Comparison of ENCODE assay signal across 7 mouse cellular contexts in the genomic region with DNA sequence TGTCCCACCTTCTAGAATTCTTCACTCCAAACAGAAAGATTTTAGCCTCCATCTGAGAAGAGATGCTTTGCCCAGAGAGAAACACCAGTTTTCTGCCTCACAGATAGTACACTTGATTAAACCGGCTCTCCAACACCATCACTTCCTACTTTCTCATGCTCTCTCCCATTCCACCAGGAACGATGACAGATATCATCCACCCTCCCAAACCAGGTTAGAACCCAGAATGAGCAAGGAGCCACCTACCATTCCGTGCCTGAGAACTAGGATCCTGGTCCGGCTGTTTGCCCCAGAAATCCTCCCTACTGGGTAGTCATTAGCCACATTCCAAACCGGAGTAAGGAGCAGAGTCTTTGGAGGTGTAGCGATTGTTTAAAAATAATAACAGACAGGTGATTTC. TPM values are rescaled to one million over a fixed set of nuclear protein-coding genes. Genes with fewer than 3 reads are reported as not detected.
A peak's percentile ranks its signal among the peaks of the same experiment; 100 is the strongest.
DNase-seq lines count a peak whose midpoint lies in the region; ATAC-seq and TF ChIP-seq lines count a peak whose summit lies in the region.

No protein-coding gene starts in this region.

- ATAC-seq in stomach, embryonic 14.5 days (ENCODE audit: insufficient number of reproducible peaks, insufficient read depth, low FRiP score, low read depth) = no peak
- no peak for ATAC-seq in stomach, postnatal 0 days (ENCODE audit: low FRiP score, low TSS enrichment)
- ATAC-seq in intestine, postnatal 0 days = no peak
- no peak for ATAC-seq in stomach, embryonic 16.5 days (ENCODE audit: insufficient read depth, low FRiP score)
- no peak for ATAC-seq in megakaryocyte progenitor cell, adult 5-6 weeks (replicated peaks; ENCODE audit: poor library complexity)

- no peaks in the 10 kb centered on the region for H3K9me3 ChIP-seq in stomach, embryonic 14.5 days (ENCODE audit: control insufficient read depth, low read depth, low read length)
- H3K9me3 ChIP-seq in stomach, postnatal 0 days (ENCODE audit: control insufficient read depth, low read length) = no peaks in the 10 kb centered on the region
- peaks cover 6% of the 10 kb centered on the region; the same call in 1 of the 2 replicates for H3K9me3 ChIP-seq in forebrain, embryonic 10.5 days
- no peaks in the 10 kb centered on the region for H3K9me3 ChIP-seq in intestine, postnatal 0 days (ENCODE audit: control insufficient read depth)
- H3K9me3 ChIP-seq in stomach, embryonic 16.5 days (replicated peaks; ENCODE audit: control insufficient read depth, low read length) = 0 out of 2 replicates have a peak, but pooled peaks cover 1% of the 10 kb centered on the region

- no peak for TF ChIP-seq EP300 in stomach, postnatal 0 days (optimal IDR thresholded peaks at IDR 0.05)

- no peak overlapping the region for H3K9ac ChIP-seq in stomach, embryonic 14.5 days (replicated peaks; ENCODE audit: low read depth, low read length)
- H3K9ac ChIP-seq in stomach, postnatal 0 days (ENCODE audit: low read length) = no peak overlapping the region
- H3K9ac ChIP-seq in intestine, postnatal 0 days (ENCODE audit: low read depth, low read length) = no peak overlapping the region
- H3K9ac ChIP-seq in stomach, embryonic 16.5 days (ENCODE audit: low read length) = no peak overlapping the region

- no peaks in the 10 kb centered on the region for H3K27me3 ChIP-seq in stomach, embryonic 14.5 days (ENCODE audit: control insufficient read depth, insufficient read depth, low read length)
- no peaks in the 10 kb centered on the region for H3K27me3 ChIP-seq in stomach, postnatal 0 days (ENCODE audit: control insufficient read depth, insufficient read depth, low read length)
- peaks cover 6% of the 10 kb centered on the region; the same call in 1 of the 2 replicates for H3K27me3 ChIP-seq in forebrain, embryonic 10.5 days (ENCODE audit: poor library complexity, severe bottlenecking)
- H3K27me3 ChIP-seq in intestine, postnatal 0 days (replicated peaks; ENCODE audit: control insufficient read depth, insufficient read depth, low read length) = no peaks in the 10 kb centered on the region
- H3K27me3 ChIP-seq in stomach, embryonic 16.5 days (ENCODE audit: control insufficient read depth, insufficient read depth, low read length) = no peaks in the 10 kb centered on the region

- peak overlapping the region; percentile 37 for H3K4me2 ChIP-seq in stomach, embryonic 14.5 days (replicated peaks; ENCODE audit: low read depth, low read length)
- H3K4me2 ChIP-seq in stomach, postnatal 0 days (replicated peaks; ENCODE audit: low read depth) = no peak overlapping the region; the same call in 1 of the 2 replicates
- no peak overlapping the region; the same call in 1 of the 2 replicates for H3K4me2 ChIP-seq in intestine, postnatal 0 days (replicated peaks; ENCODE audit: low read depth)
- H3K4me2 ChIP-seq in stomach, embryonic 16.5 days (ENCODE audit: low read depth, low read length) = peak overlapping the region; percentile 46

- TF ChIP-seq CTCF in stomach, postnatal 0 days (IDR thresholded peaks at IDR 0.05; ENCODE audit: low read depth) = no peak
- no peak for TF ChIP-seq CTCF in intestine, postnatal 0 days (IDR thresholded peaks at IDR 0.05; ENCODE audit: low read depth)

- no peak overlapping the region for H3K4me3 ChIP-seq in stomach, embryonic 14.5 days (ENCODE audit: low read depth, low read length)
- H3K4me3 ChIP-seq in stomach, postnatal 0 days (ENCODE audit: low read depth, low read length) = no peak overlapping the region
- H3K4me3 ChIP-seq in forebrain, embryonic 10.5 days = peak overlapping the region; percentile 48
- H3K4me3 ChIP-seq in intestine, postnatal 0 days (ENCODE audit: low read depth, low read length) = peak overlapping the region; percentile 0; the same call in 1 of the 2 replicates
- peak overlapping the region; percentile 33 for H3K4me3 ChIP-seq in stomach, embryonic 16.5 days (replicated peaks; ENCODE audit: low read length)

- 28% methylated on average over 6 of the region's 6 CpGs for WGBS in stomach, embryonic 14.5 days
- WGBS in stomach, postnatal 0 days = 29% methylated on average over 6 of the region's 6 CpGs
- 15% methylated on average over 6 of the region's 6 CpGs for WGBS in forebrain, embryonic 10.5 days
- WGBS in intestine, postnatal 0 days = 26% methylated on average over 6 of the region's 6 CpGs
- WGBS in stomach, embryonic 16.5 days = 35% methylated on average over 6 of the region's 6 CpGs

- 0 out of 2 replicates have a peak, but pooled peaks cover 2% of the 10 kb centered on the region for H3K4me1 ChIP-seq in stomach, embryonic 14.5 days (ENCODE audit: control insufficient read depth, insufficient read depth, low read length)
- H3K4me1 ChIP-seq in stomach, postnatal 0 days (replicated peaks; ENCODE audit: control insufficient read depth, insufficient read depth) = no peaks in the 10 kb centered on the region
- peaks cover 27% of the 10 kb centered on the region for H3K4me1 ChIP-seq in forebrain, embryonic 10.5 days
- H3K4me1 ChIP-seq in intestine, postnatal 0 days (replicated peaks; ENCODE audit: control insufficient read depth, insufficient read depth, low read length) = no peaks in the 10 kb centered on the region
- no peaks in the 10 kb centered on the region for H3K4me1 ChIP-seq in stomach, embryonic 16.5 days (ENCODE audit: control insufficient read depth, insufficient read depth, low read length)

- no peak for DNase-seq in stomach, postnatal 0 days (ENCODE audit: low spot score)
- peak; percentile 18 for DNase-seq in forebrain, embryonic 10.5 days (ENCODE audit: extremely low spot score, low spot score)
- no peak for DNase-seq in adrenal gland, postnatal 14 days

- H3K36me3 ChIP-seq in stomach, embryonic 14.5 days (ENCODE audit: control insufficient read depth, insufficient read depth, low read length) = no peaks in the 10 kb centered on the region
- H3K36me3 ChIP-seq in stomach, postnatal 0 days (ENCODE audit: control insufficient read depth, insufficient read depth, low read length) = no peaks in the 10 kb centered on the region
- H3K36me3 ChIP-seq in forebrain, embryonic 10.5 days (replicated peaks) = no peaks in the 10 kb centered on the region
- H3K36me3 ChIP-seq in intestine, postnatal 0 days (ENCODE audit: control insufficient read depth, insufficient read depth) = no peaks in the 10 kb centered on the region
- H3K36me3 ChIP-seq in stomach, embryonic 16.5 days (ENCODE audit: control insufficient read depth, insufficient read depth, low read length) = no peaks in the 10 kb centered on the region

- no peak overlapping the region for H3K27ac ChIP-seq in stomach, embryonic 14.5 days (ENCODE audit: low read length)
- H3K27ac ChIP-seq in stomach, postnatal 0 days (replicated peaks) = no peak overlapping the region
- H3K27ac ChIP-seq in forebrain, embryonic 10.5 days = peak overlapping the region; percentile 84
- no peak overlapping the region for H3K27ac ChIP-seq in intestine, postnatal 0 days (ENCODE audit: low read depth, low read length)
- no peak overlapping the region for H3K27ac ChIP-seq in stomach, embryonic 16.5 days (ENCODE audit: low read length)

RNA-seq across cellular contexts. Expression of gene Mapk10, which starts 0.5 kb away (rescaled TPM):
- polyA plus RNA-seq in stomach, embryonic 14.5 days (2014; fragmentation: Nextera tagmentation; extraction: Ambion mirVana) = 10.6 and 12.7 TPM in 2 replicates
- 2.2 TPM in 2 replicates for polyA plus RNA-seq in stomach, postnatal 0 days (2015; fragmentation: Nextera tagmentation; extraction: Ambion mirVana)
- 7.7 TPM in 2 replicates for polyA plus RNA-seq in forebrain, embryonic 10.5 days (2016; fragmentation: Nextera tagmentation; extraction: Ambion mirVana)
- 3.2 and 3.7 TPM in 2 replicates for polyA plus RNA-seq in intestine, postnatal 0 days (2015; fragmentation: Nextera tagmentation; extraction: Ambion mirVana)
- polyA plus RNA-seq in stomach, embryonic 16.5 days (2015; fragmentation: Nextera tagmentation; extraction: Ambion mirVana) = 6.3 and 7.2 TPM in 2 replicates
- total RNA-seq in adrenal gland, postnatal 14 days (2021) = 9.3 and 9.8 TPM in 2 replicates
- not detected in 2 replicates for total RNA-seq in megakaryocyte progenitor cell, adult 5-6 weeks (2015)
- total RNA-seq in megakaryocyte progenitor cell, adult 5-6 weeks (2017) = not detected in 2 replicates

Comparison
In these comparisons a context has a peak if more than half of its experiments do, and no peak if none do; other contexts are left out.
1. H3K4me2 ChIP-seq: peak in stomach, embryonic 14.5 days (single experiment) and stomach, embryonic 16.5 days (single experiment); none in stomach, postnatal 0 days (single experiment) and intestine, postnatal 0 days (single experiment).
2. H3K4me3 ChIP-seq: peak in forebrain, embryonic 10.5 days (single experiment), intestine, postnatal 0 days (single experiment) and stomach, embryonic 16.5 days (single experiment); none in stomach, embryonic 14.5 days (single experiment) and stomach, postnatal 0 days (single experiment).